Mouse (Mus musculus): ENCODE measurements around the gene Fhl3. TPM values are rescaled to one million over a fixed set of nuclear protein-coding genes. Genes with fewer than 3 reads are reported as not detected.
A peak's percentile ranks its signal among the peaks of the same experiment; 100 is the strongest.

The Fhl3 gene
- polyA plus RNA-seq, 1 experiment: not detected

GRCm38 (mm10) chr4:124692416-124692861 is 8.1 kb upstream of the Fhl3 start:
- no peak overlapping the region for H3K27ac ChIP-seq (ENCODE audit: insufficient read depth, low read depth, low read length)
- 60% methylated on average over 3 of the region's 3 CpGs for WGBS
- peaks cover 11% of the 10 kb centered on the region for H3K4me1 ChIP-seq (ENCODE audit: control insufficient read depth, insufficient read depth, low read length)
- TF ChIP-seq CTCF (IDR thresholded peaks at IDR 0.05; ENCODE audit: insufficient read depth, low read depth, low read length): no peak
- TF ChIP-seq POLR2A (IDR thresholded peaks at IDR 0.05; ENCODE audit: insufficient read depth, low read depth, low read length): no peak
- no peak overlapping the region for H3K4me3 ChIP-seq (ENCODE audit: insufficient read depth, low read depth, low read length)

GRCm38 (mm10) chr4:124693135-124693894 is 7.2 kb upstream of the Fhl3 start, which contains the start of gene Utp11:
Gene Utp11 (minus strand): TSS chr4:124693600.
- H3K27ac ChIP-seq (ENCODE audit: insufficient read depth, low read depth, low read length): no peak within 1 kb of the TSS
- H3K4me3 ChIP-seq (ENCODE audit: insufficient read depth, low read depth, low read length): peak within 1 kb of the TSS; percentile 77
- TF ChIP-seq CTCF (IDR thresholded peaks at IDR 0.05; ENCODE audit: insufficient read depth, low read depth, low read length) (no peak), POLR2A (IDR thresholded peaks at IDR 0.05; ENCODE audit: insufficient read depth, low read depth, low read length) (peak; percentile 61; the same call in 1 of the 2 replicates)
- H3K4me1 ChIP-seq (ENCODE audit: control insufficient read depth, insufficient read depth, low read length): peaks cover 11% of the 10 kb centered on the region
- under 1% methylated on average over 43 of the region's 43 CpGs for WGBS

DNA sequence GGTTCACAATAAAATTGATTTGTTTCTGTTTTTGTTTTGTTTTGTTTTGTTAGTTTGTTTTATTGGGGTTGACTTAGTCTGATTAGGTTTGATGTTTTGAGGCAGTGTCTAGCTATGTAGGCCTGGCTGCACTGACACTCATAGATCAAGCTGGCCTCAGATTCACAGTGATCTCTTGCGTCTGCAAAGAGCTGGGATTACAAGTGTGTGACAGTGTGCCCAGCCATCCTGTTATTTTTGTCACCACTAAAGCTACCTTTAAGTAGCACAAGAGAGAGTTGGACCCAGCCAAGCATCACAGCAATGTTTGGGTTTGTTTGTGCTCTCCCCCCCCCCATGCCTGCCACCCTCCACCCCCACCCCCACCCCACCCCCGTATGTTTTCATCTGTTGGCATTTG is 5.9 kb upstream of the Fhl3 start:
- Histone ChIP-seq H3K4me3 (ENCODE audit: insufficient read depth, low read depth, low read length) (no peak overlapping the region), H3K27ac (ENCODE audit: insufficient read depth, low read depth, low read length) (no peak overlapping the region), H3K4me1 (ENCODE audit: control insufficient read depth, insufficient read depth, low read length) (peaks cover 11% of the 10 kb centered on the region)
- WGBS: 84% methylated on average over 2 of the region's 2 CpGs
- TF ChIP-seq POLR2A (IDR thresholded peaks at IDR 0.05; ENCODE audit: insufficient read depth, low read depth, low read length) (no peak), CTCF (IDR thresholded peaks at IDR 0.05; ENCODE audit: insufficient read depth, low read depth, low read length) (no peak)

DNA sequence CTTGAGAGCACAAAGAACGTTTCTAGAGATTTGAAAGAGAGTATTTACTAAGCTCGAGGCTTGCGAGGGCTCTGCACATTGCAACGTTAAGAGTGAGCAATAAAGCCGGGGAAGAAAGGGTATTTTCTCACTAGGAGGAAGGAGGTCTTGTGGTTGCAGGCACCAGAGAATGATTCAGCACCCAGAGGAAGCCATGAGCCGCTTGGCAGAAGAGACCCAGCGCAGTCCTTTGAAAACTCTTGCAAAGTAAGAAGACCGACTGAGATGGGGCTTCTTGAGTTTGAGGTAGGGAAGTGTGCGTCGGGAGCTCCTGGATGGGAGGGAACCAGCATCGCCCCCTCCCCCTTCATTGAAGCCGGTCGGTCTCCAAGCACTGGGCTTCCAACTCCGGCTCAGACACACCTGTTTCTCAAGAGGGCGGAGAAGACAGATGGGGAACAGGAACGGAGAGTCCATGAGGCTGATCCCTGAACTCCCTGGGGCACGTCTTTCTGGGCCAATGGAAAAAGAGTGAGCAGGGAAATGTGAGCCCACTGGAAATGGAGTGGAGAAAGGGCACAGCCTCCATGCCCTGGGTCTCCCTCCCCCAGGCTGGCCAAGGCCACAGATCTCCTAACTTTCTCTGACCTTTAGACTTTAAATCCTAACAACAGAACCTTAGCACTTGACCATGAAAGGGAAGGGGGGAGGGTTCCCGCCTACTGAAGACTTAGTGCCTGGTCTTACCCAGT is 4.5 kb upstream of the Fhl3 start:
- no peak for TF ChIP-seq CTCF (IDR thresholded peaks at IDR 0.05; ENCODE audit: insufficient read depth, low read depth, low read length)
- no peak for TF ChIP-seq POLR2A (IDR thresholded peaks at IDR 0.05; ENCODE audit: insufficient read depth, low read depth, low read length)
- no peak overlapping the region for H3K4me3 ChIP-seq (ENCODE audit: insufficient read depth, low read depth, low read length)
- H3K27ac ChIP-seq (ENCODE audit: insufficient read depth, low read depth, low read length): no peak overlapping the region
- peaks cover 22% of the 10 kb centered on the region for H3K4me1 ChIP-seq (ENCODE audit: control insufficient read depth, insufficient read depth, low read length)
- WGBS: 18% methylated on average over 18 of the region's 18 CpGs

GRCm38 (mm10) chr4:124699791-124700190 is 710 bp upstream of the Fhl3 start:
- Histone ChIP-seq H3K4me3 (ENCODE audit: insufficient read depth, low read depth, low read length) (no peak overlapping the region), H3K4me1 (ENCODE audit: control insufficient read depth, insufficient read depth, low read length) (peaks cover 37% of the 10 kb centered on the region), H3K27ac (ENCODE audit: insufficient read depth, low read depth, low read length) (no peak overlapping the region)
- 56% methylated on average over 6 of the region's 6 CpGs for WGBS
- TF ChIP-seq POLR2A (IDR thresholded peaks at IDR 0.05; ENCODE audit: insufficient read depth, low read depth, low read length) (no peak), CTCF (IDR thresholded peaks at IDR 0.05; ENCODE audit: insufficient read depth, low read depth, low read length) (no peak)

- Histone ChIP-seq H3K4me3 (ENCODE audit: insufficient read depth, low read depth, low read length) (peak overlapping the region; percentile 50), H3K4me1 (ENCODE audit: control insufficient read depth, insufficient read depth, low read length) (peaks cover 40% of the 10 kb centered on the region), H3K27ac (ENCODE audit: insufficient read depth, low read depth, low read length) (no peak overlapping the region)
- 26% methylated on average over 22 of the region's 22 CpGs for WGBS
- TF ChIP-seq CTCF (IDR thresholded peaks at IDR 0.05; ENCODE audit: insufficient read depth, low read depth, low read length) (no peak), POLR2A (IDR thresholded peaks at IDR 0.05; ENCODE audit: insufficient read depth, low read depth, low read length) (no peak)
Measured at GRCm38 (mm10) chr4:124701052-124701845, 748 bp downstream of the Fhl3 start.

DNA sequence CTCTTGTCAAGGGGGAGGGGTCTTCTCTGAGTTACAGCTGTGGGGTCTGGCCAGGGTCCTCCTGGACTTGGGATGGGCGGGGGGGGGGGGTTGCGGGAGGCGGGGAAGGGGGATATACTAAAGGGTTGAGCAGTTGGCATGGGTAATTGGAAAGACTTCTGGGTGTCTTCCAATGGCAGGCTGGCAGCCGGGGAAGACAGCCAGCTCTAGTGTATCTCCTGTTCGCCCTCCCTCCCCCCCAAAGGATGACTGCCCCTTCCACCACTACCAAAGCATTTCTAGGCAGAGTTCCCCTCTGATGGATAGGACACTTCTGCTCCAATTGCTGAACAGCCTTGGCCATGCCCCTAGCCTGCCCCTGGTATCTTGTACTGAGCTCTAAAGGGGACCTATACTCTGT is 1.4 kb downstream of the Fhl3 start:
- 18% methylated on average over 5 of the region's 5 CpGs for WGBS

GRCm38 (mm10) chr4:124703406-124703805 is 2.9 kb downstream of the Fhl3 start:
- Histone ChIP-seq H3K27ac (ENCODE audit: insufficient read depth, low read depth, low read length) (no peak overlapping the region), H3K4me1 (ENCODE audit: control insufficient read depth, insufficient read depth, low read length) (peaks cover 41% of the 10 kb centered on the region), H3K4me3 (ENCODE audit: insufficient read depth, low read depth, low read length) (no peak overlapping the region)
- TF ChIP-seq POLR2A (IDR thresholded peaks at IDR 0.05; ENCODE audit: insufficient read depth, low read depth, low read length): no peak
- no peak for TF ChIP-seq CTCF (IDR thresholded peaks at IDR 0.05; ENCODE audit: insufficient read depth, low read depth, low read length)
- WGBS: 71% methylated on average over 2 of the region's 2 CpGs

More for the DNA sequence above, 1.4 kb downstream of the Fhl3 start:
- Histone ChIP-seq H3K4me3 (ENCODE audit: insufficient read depth, low read depth, low read length) (no peak overlapping the region), H3K4me1 (ENCODE audit: control insufficient read depth, insufficient read depth, low read length) (peaks cover 40% of the 10 kb centered on the region), H3K27ac (ENCODE audit: insufficient read depth, low read depth, low read length) (no peak overlapping the region)
- TF ChIP-seq POLR2A (IDR thresholded peaks at IDR 0.05; ENCODE audit: insufficient read depth, low read depth, low read length) (no peak), CTCF (IDR thresholded peaks at IDR 0.05; ENCODE audit: insufficient read depth, low read depth, low read length) (no peak)
